ENCODE assay signal across 12 mouse cellular contexts in genomic region chr11:115989686-115990085, GRCm38 (mm10). TPM values are rescaled to one million over a fixed set of nuclear protein-coding genes. Genes with fewer than 3 reads are reported as not detected.
DNase-seq lines count a peak whose midpoint lies in the region; ATAC-seq and TF ChIP-seq lines count a peak whose summit lies in the region.
"Had no signal": no experiment of that assay in that cellular context is flagged by ENCODE, and none has a peak within 500 bp of the region (broad histone marks: within the 10 kb centered on the region; RNA-seq: fewer than 3 reads in every experiment).

No protein-coding gene starts in this region.

- H3K4me3 ChIP-seq in heart, embryonic 14.5 days (ENCODE audit: control insufficient read depth in 1 of 2, insufficient read depth in 1 of 2, low read depth in 1 of 2, low read length in 2 of 2): peak overlapping the region; percentile 5 to 10; a peak in 3 of 4 replicates
- H3K4me3 ChIP-seq in midbrain, embryonic 12.5 days: 0 out of 2 replicates have a peak overlapping the region, but pooled peaks have one; percentile 13
- H3K4me3 ChIP-seq in midbrain, postnatal 0 days (ENCODE audit: low read depth, low read length): no peak overlapping the region
- H3K4me3 ChIP-seq in intestine, embryonic 16.5 days (ENCODE audit: low read length): peak overlapping the region; percentile 12; the same call in 1 of the 2 replicates
- no peak overlapping the region for H3K4me3 ChIP-seq in midbrain, embryonic 16.5 days (ENCODE audit: low read depth, low read length)

- no peak for TF ChIP-seq CTCF in midbrain, postnatal 0 days (IDR thresholded peaks at IDR 0.05)

- 0 out of 2 replicates have a peak, but pooled peaks cover 3% of the 10 kb centered on the region for H3K27me3 ChIP-seq in heart, embryonic 14.5 days (ENCODE audit: control insufficient read depth, insufficient read depth, low read length)
- peaks cover 14% of the 10 kb centered on the region for H3K27me3 ChIP-seq in midbrain, embryonic 12.5 days
- no peaks in the 10 kb centered on the region for H3K27me3 ChIP-seq in midbrain, postnatal 0 days (ENCODE audit: insufficient read depth, low read length)
- no peaks in the 10 kb centered on the region for H3K27me3 ChIP-seq in intestine, embryonic 16.5 days (replicated peaks; ENCODE audit: control insufficient read depth, insufficient read depth, low read length)
- no peaks in the 10 kb centered on the region for H3K27me3 ChIP-seq in midbrain, embryonic 16.5 days (ENCODE audit: control insufficient read depth, insufficient read depth, low read depth, low read length)

- H3K36me3 ChIP-seq in heart, embryonic 14.5 days (ENCODE audit: control insufficient read depth, insufficient read depth, low read length): no peaks in the 10 kb centered on the region
- no peaks in the 10 kb centered on the region for H3K36me3 ChIP-seq in midbrain, embryonic 12.5 days
- H3K36me3 ChIP-seq in midbrain, postnatal 0 days (ENCODE audit: insufficient read depth, low read length): no peaks in the 10 kb centered on the region
- H3K36me3 ChIP-seq in intestine, embryonic 16.5 days (ENCODE audit: control insufficient read depth, insufficient read depth, low read length): no peaks in the 10 kb centered on the region
- H3K36me3 ChIP-seq in midbrain, embryonic 16.5 days (ENCODE audit: control insufficient read depth, insufficient read depth, low read length): no peaks in the 10 kb centered on the region

- H3K9me3 ChIP-seq in heart, embryonic 14.5 days (ENCODE audit: control insufficient read depth, low read length): no peaks in the 10 kb centered on the region
- H3K9me3 ChIP-seq in midbrain, embryonic 12.5 days: no peaks in the 10 kb centered on the region
- no peaks in the 10 kb centered on the region for H3K9me3 ChIP-seq in midbrain, postnatal 0 days (ENCODE audit: low read length)
- H3K9me3 ChIP-seq in intestine, embryonic 16.5 days (ENCODE audit: control insufficient read depth, low read length): no peaks in the 10 kb centered on the region
- H3K9me3 ChIP-seq in midbrain, embryonic 16.5 days (replicated peaks; ENCODE audit: control insufficient read depth, low read length, poor library complexity, severe bottlenecking): no peaks in the 10 kb centered on the region

- H3K4me2 ChIP-seq in heart, embryonic 14.5 days (ENCODE audit: low read length): peak overlapping the region; percentile 18
- peak overlapping the region; percentile 24 for H3K4me2 ChIP-seq in midbrain, embryonic 12.5 days (replicated peaks)
- H3K4me2 ChIP-seq in midbrain, postnatal 0 days (ENCODE audit: low read depth, low read length, poor library complexity, severe bottlenecking): no peak overlapping the region
- H3K4me2 ChIP-seq in intestine, embryonic 16.5 days (ENCODE audit: low read depth, low read length): 0 out of 2 replicates have a peak overlapping the region, but pooled peaks have one; percentile 20
- no peak overlapping the region for H3K4me2 ChIP-seq in midbrain, embryonic 16.5 days (ENCODE audit: low read length)

- H3K4me1 ChIP-seq in heart, embryonic 14.5 days (ENCODE audit: control insufficient read depth in 2 of 2, insufficient read depth in 2 of 2, low read length in 2 of 2): no peaks in the 10 kb centered on the region; a peak in 1 of 4 replicates
- no peaks in the 10 kb centered on the region for H3K4me1 ChIP-seq in midbrain, embryonic 12.5 days
- H3K4me1 ChIP-seq in midbrain, postnatal 0 days (ENCODE audit: insufficient read depth, low read length): no peaks in the 10 kb centered on the region
- H3K4me1 ChIP-seq in intestine, embryonic 16.5 days (ENCODE audit: control insufficient read depth, insufficient read depth, low read length): no peaks in the 10 kb centered on the region
- H3K4me1 ChIP-seq in midbrain, embryonic 16.5 days (ENCODE audit: control insufficient read depth, insufficient read depth, low read length): no peaks in the 10 kb centered on the region

- DNase-seq in heart, adult 11 months: no peak
- no peak for DNase-seq in midbrain, postnatal 0 days (ENCODE audit: low spot score)
- no peak for DNase-seq in gastrocnemius, postnatal 25 days
- no peak for DNase-seq in ovary, postnatal 14 days (ENCODE audit: low spot score)
- DNase-seq: heart, adult 18-20 months; lung, postnatal 14 days; spleen, adult 18-20 months; thymus, postnatal 4 days had no signal

- ATAC-seq in heart, embryonic 14.5 days (ENCODE audit: insufficient number of reproducible peaks, insufficient read depth, low FRiP score, low read depth): no peak
- no peak for ATAC-seq in midbrain, embryonic 12.5 days (ENCODE audit: low FRiP score, low read depth)
- no peak for ATAC-seq in midbrain, postnatal 0 days (ENCODE audit: low FRiP score)
- ATAC-seq in intestine, embryonic 16.5 days: no peak
- ATAC-seq in midbrain, embryonic 16.5 days: no peak

- H3K27ac ChIP-seq in heart, embryonic 14.5 days (replicated peaks in 1 of 2; ENCODE audit: control insufficient read depth in 1 of 2, insufficient read depth in 1 of 2, low read depth in 2 of 2, low read length in 2 of 2): no peak overlapping the region
- H3K27ac ChIP-seq in midbrain, embryonic 12.5 days (replicated peaks): no peak overlapping the region
- no peak overlapping the region for H3K27ac ChIP-seq in midbrain, postnatal 0 days (ENCODE audit: low read depth, low read length)
- no peak overlapping the region for H3K27ac ChIP-seq in intestine, embryonic 16.5 days (ENCODE audit: low read length)
- no peak overlapping the region for H3K27ac ChIP-seq in midbrain, embryonic 16.5 days (ENCODE audit: low read length)

- H3K9ac ChIP-seq in heart, embryonic 14.5 days (ENCODE audit: low read length): no peak overlapping the region
- H3K9ac ChIP-seq in midbrain, embryonic 12.5 days (replicated peaks): no peak overlapping the region
- no peak overlapping the region for H3K9ac ChIP-seq in midbrain, postnatal 0 days (replicated peaks; ENCODE audit: low read length, poor library complexity, severe bottlenecking)
- no peak overlapping the region for H3K9ac ChIP-seq in intestine, embryonic 16.5 days (ENCODE audit: low read depth, low read length)
- H3K9ac ChIP-seq in midbrain, embryonic 16.5 days (ENCODE audit: low read depth, low read length): peak overlapping the region; percentile 34; the same call in 1 of the 2 replicates

- WGBS in heart, embryonic 14.5 days: 34% methylated on average over 15 of the region's 15 CpGs
- WGBS in midbrain, embryonic 12.5 days: 51% methylated on average over 14 of the region's 15 CpGs
- 40% methylated on average over 15 of the region's 15 CpGs for WGBS in midbrain, postnatal 0 days
- 41% methylated on average over 15 of the region's 15 CpGs for WGBS in intestine, embryonic 16.5 days
- WGBS in midbrain, embryonic 16.5 days: 28% methylated on average over 15 of the region's 15 CpGs

RNA-seq across cellular contexts. Expression of gene Itgb4, which starts 15.2 kb away (rescaled TPM):
- 0.84 and 0.93 TPM in 2 replicates for polyA plus RNA-seq in heart, embryonic 14.5 days (2014; fragmentation: Nextera tagmentation; extraction: Ambion mirVana)
- polyA plus RNA-seq in midbrain, embryonic 12.5 days (2016; fragmentation: Nextera tagmentation; extraction: Ambion mirVana): 0.59 and 1.3 TPM in 2 replicates
- 2.2 and 3.0 TPM in 2 replicates for total RNA-seq in midbrain, postnatal 0 days (2014; rRNA removed)
- 1.0 and 1.2 TPM in 2 replicates for polyA plus RNA-seq in midbrain, postnatal 0 days (2015; fragmentation: Nextera tagmentation; extraction: Ambion mirVana)
- polyA plus RNA-seq in intestine, embryonic 16.5 days (2015; fragmentation: Nextera tagmentation; extraction: Ambion mirVana): 11.9 and 15.2 TPM in 2 replicates
- polyA plus RNA-seq in midbrain, embryonic 16.5 days (2015; fragmentation: Nextera tagmentation; extraction: Ambion mirVana): 0.57 and 0.64 TPM in 2 replicates
- 1 to 10 TPM; 4.2 to 4.5 TPM for total RNA-seq in gastrocnemius, postnatal 25 days (2021)

RNA-seq across cellular contexts. Expression of gene Galk1, which starts 22.8 kb away (rescaled TPM):
- 126 and 128 TPM in 2 replicates for polyA plus RNA-seq in heart, embryonic 14.5 days (2014; fragmentation: Nextera tagmentation; extraction: Ambion mirVana)
- polyA plus RNA-seq in midbrain, embryonic 12.5 days (2016; fragmentation: Nextera tagmentation; extraction: Ambion mirVana): 75.3 and 92.6 TPM in 2 replicates
- total RNA-seq in midbrain, postnatal 0 days (2014; rRNA removed): 36.3 and 44.0 TPM in 2 replicates
- 47.7 and 49.5 TPM in 2 replicates for polyA plus RNA-seq in midbrain, postnatal 0 days (2015; fragmentation: Nextera tagmentation; extraction: Ambion mirVana)
- polyA plus RNA-seq in intestine, embryonic 16.5 days (2015; fragmentation: Nextera tagmentation; extraction: Ambion mirVana): 360 and 389 TPM in 2 replicates
- 57.2 and 64.1 TPM in 2 replicates for polyA plus RNA-seq in midbrain, embryonic 16.5 days (2015; fragmentation: Nextera tagmentation; extraction: Ambion mirVana)
- 1 to 10 TPM; 3.6 to 4.3 TPM for total RNA-seq in gastrocnemius, postnatal 25 days (2021)

RNA-seq across cellular contexts. Expression of gene H3f3b, which starts 38.1 kb away (rescaled TPM):
- polyA plus RNA-seq in heart, embryonic 14.5 days (2014; fragmentation: Nextera tagmentation; extraction: Ambion mirVana): 649 and 684 TPM in 2 replicates
- 2,249 and 2,254 TPM in 2 replicates for polyA plus RNA-seq in midbrain, embryonic 12.5 days (2016; fragmentation: Nextera tagmentation; extraction: Ambion mirVana)
- total RNA-seq in midbrain, postnatal 0 days (2014; rRNA removed): 568 and 792 TPM in 2 replicates
- 2,143 and 2,254 TPM in 2 replicates for polyA plus RNA-seq in midbrain, postnatal 0 days (2015; fragmentation: Nextera tagmentation; extraction: Ambion mirVana)
- polyA plus RNA-seq in intestine, embryonic 16.5 days (2015; fragmentation: Nextera tagmentation; extraction: Ambion mirVana): 1,239 and 1,387 TPM in 2 replicates
- polyA plus RNA-seq in midbrain, embryonic 16.5 days (2015; fragmentation: Nextera tagmentation; extraction: Ambion mirVana): 2,051 and 2,173 TPM in 2 replicates
- 10 to 100 TPM; 65.8 to 68.4 TPM for total RNA-seq in gastrocnemius, postnatal 25 days (2021)

RNA-seq across cellular contexts. Expression of gene Unk, which starts 40.4 kb away (rescaled TPM):
- 19.3 and 20.9 TPM in 2 replicates for polyA plus RNA-seq in heart, embryonic 14.5 days (2014; fragmentation: Nextera tagmentation; extraction: Ambion mirVana)
- 50.3 and 51.5 TPM in 2 replicates for polyA plus RNA-seq in midbrain, embryonic 12.5 days (2016; fragmentation: Nextera tagmentation; extraction: Ambion mirVana)
- total RNA-seq in midbrain, postnatal 0 days (2014; rRNA removed): 45.2 and 55.1 TPM in 2 replicates
- polyA plus RNA-seq in midbrain, postnatal 0 days (2015; fragmentation: Nextera tagmentation; extraction: Ambion mirVana): 25.5 and 26.7 TPM in 2 replicates
- 22.9 and 24.4 TPM in 2 replicates for polyA plus RNA-seq in intestine, embryonic 16.5 days (2015; fragmentation: Nextera tagmentation; extraction: Ambion mirVana)
- 36.4 and 36.6 TPM in 2 replicates for polyA plus RNA-seq in midbrain, embryonic 16.5 days (2015; fragmentation: Nextera tagmentation; extraction: Ambion mirVana)
- total RNA-seq in gastrocnemius, postnatal 25 days (2021): 1 to 10 TPM; 6.1 to 6.6 TPM

RNA-seq across cellular contexts. Expression of gene Recql5, which starts 56.4 kb away (rescaled TPM):
- polyA plus RNA-seq in heart, embryonic 14.5 days (2014; fragmentation: Nextera tagmentation; extraction: Ambion mirVana): 8.2 and 9.6 TPM in 2 replicates
- polyA plus RNA-seq in midbrain, embryonic 12.5 days (2016; fragmentation: Nextera tagmentation; extraction: Ambion mirVana): 29.9 and 30.1 TPM in 2 replicates
- 18.9 and 20.4 TPM in 2 replicates for total RNA-seq in midbrain, postnatal 0 days (2014; rRNA removed)
- 8.0 and 10.5 TPM in 2 replicates for polyA plus RNA-seq in midbrain, postnatal 0 days (2015; fragmentation: Nextera tagmentation; extraction: Ambion mirVana)
- polyA plus RNA-seq in intestine, embryonic 16.5 days (2015; fragmentation: Nextera tagmentation; extraction: Ambion mirVana): 15.7 and 16.7 TPM in 2 replicates
- 24.3 and 25.2 TPM in 2 replicates for polyA plus RNA-seq in midbrain, embryonic 16.5 days (2015; fragmentation: Nextera tagmentation; extraction: Ambion mirVana)
- total RNA-seq in gastrocnemius, postnatal 25 days (2021): 1 to 10 TPM; 4.9 to 6.8 TPM

Comparison
In these comparisons a context has a peak if more than half of its experiments do, and no peak if none do; other contexts are left out.
1. H3K4me2 ChIP-seq: peak in heart, embryonic 14.5 days (single experiment), midbrain, embryonic 12.5 days (single experiment) and intestine, embryonic 16.5 days (single experiment); none in midbrain, postnatal 0 days (single experiment) and midbrain, embryonic 16.5 days (single experiment).
2. H3K4me3 ChIP-seq: peak in heart, embryonic 14.5 days (2 of 2), midbrain, embryonic 12.5 days (single experiment) and intestine, embryonic 16.5 days (single experiment); none in midbrain, postnatal 0 days (single experiment) and midbrain, embryonic 16.5 days (single experiment).